Mouse (Mus musculus) embryonic facial prominence, embryonic 15.5 days (tissue): ENCODE measurements around the gene Krr1. TPM values are rescaled to one million over a fixed set of nuclear protein-coding genes. Genes with fewer than 3 reads are reported as not detected.
A peak's percentile ranks its signal among the peaks of the same experiment; 100 is the strongest.

ENCODE experiments used
- ATAC-seq: fragments of 200-750 bp; cut with Nextera tagmentation; 2 replicates; pipeline ENCODE4 v1.8.0; 2017; ENCODE audit warnings: low read depth, moderate TSS enrichment; ENCODE audit not compliant: insufficient number of reproducible peaks, low FRiP score, low TSS enrichment
- H3K27ac ChIP-seq: fragments of 300-500 bp; sonication (generic); replicated peaks from 2 replicates; pipeline ENCODE4 v1.5.1; 2015; ENCODE audit warnings: mild to moderate bottlenecking, inconsistent platforms
- H3K27me3 ChIP-seq: fragments of 300-500 bp; sonication (generic); 2 replicates; pipeline ENCODE4 v1.6.1; 2015; ENCODE audit warnings: inconsistent platforms
- H3K36me3 ChIP-seq: fragments of 300-500 bp; sonication (generic); 2 replicates; pipeline ENCODE4 v1.6.1; 2015; ENCODE audit warnings: mild to moderate bottlenecking, inconsistent platforms
- H3K4me1 ChIP-seq: fragments of 300-500 bp; sonication (generic); 2 replicates; pipeline ENCODE4 v1.6.1; 2015; ENCODE audit warnings: inconsistent platforms
- H3K4me2 ChIP-seq: fragments of 300-500 bp; sonication (generic); replicated peaks from 2 replicates; pipeline ENCODE4 v1.6.1; 2015; ENCODE audit warnings: mild to moderate bottlenecking, inconsistent platforms
- H3K4me3 ChIP-seq: fragments of 300-500 bp; sonication (generic); replicated peaks from 2 replicates; pipeline ENCODE4 v1.5.1; 2015; ENCODE audit warnings: mild to moderate bottlenecking, inconsistent platforms
- H3K9ac ChIP-seq: fragments of 300-500 bp; sonication (generic); 2 replicates; pipeline ENCODE4 v1.6.1; 2015; ENCODE audit warnings: inconsistent platforms
- H3K9me3 ChIP-seq: fragments of 300-500 bp; sonication (generic); replicated peaks from 2 replicates; pipeline ENCODE4 v1.6.1; 2016; ENCODE audit warnings: inconsistent platforms
- WGBS: fragments of 180-500 bp; shearing (Covaris S2); methylation state at CpG from one replicate; pipeline ENCODE4 v1.1.7; 2015; 5-methylcytosine and 5-hydroxymethylcytosine counted together
- polyA plus RNA-seq: library from polyadenylated mRNA; unstranded; fragments of >200 nt; fragmentation: Nextera tagmentation; extraction: Ambion mirVana; gene quantifications from 2 replicates; pipeline ENCODE4 v1.2.1, GENCODE M21; 2015

Gene Krr1
- 34.7 and 36.3 TPM in 2 replicates for polyA plus RNA-seq

- peak; percentile 95 for ATAC-seq
- Histone ChIP-seq H3K27me3 (no peaks in the 10 kb centered on the region; the same call in 1 of the 2 replicates), H3K4me1 (peaks cover 8% of the 10 kb centered on the region), H3K9me3 (no peaks in the 10 kb centered on the region), H3K27ac (peak within 1 kb of the TSS; percentile 71), H3K4me2 (peak within 1 kb of the TSS; percentile 77), H3K36me3 (peaks cover 11% of the 10 kb centered on the region; the same call in 1 of the 2 replicates), H3K4me3 (peak within 1 kb of the TSS; percentile 96), H3K9ac (peak within 1 kb of the TSS; percentile 93)
- under 1% methylated on average over 51 of the region's 51 CpGs for WGBS
These were observed at the start of gene Krr1 for GRCm38 (mm10) chr10:111972542-111973361. Gene Krr1 (plus strand): TSS chr10:111972664.

GRCm38 (mm10) chr10:111923503-111924135 lies 48.8 kb upstream of the Krr1 start:
- Histone ChIP-seq H3K27ac (no peak overlapping the region), H3K9ac (no peak overlapping the region), H3K27me3 (peaks cover 6% of the 10 kb centered on the region; the same call in 1 of the 2 replicates), H3K4me1 (0 out of 2 replicates have a peak, but pooled peaks cover 5% of the 10 kb centered on the region), H3K36me3 (no peaks in the 10 kb centered on the region), H3K9me3 (no peaks in the 10 kb centered on the region), H3K4me2 (no peak overlapping the region), H3K4me3 (no peak overlapping the region)
- WGBS: 85% methylated on average over 4 of the region's 4 CpGs
- ATAC-seq: no peak

GRCm38 (mm10) chr10:111924141-111924540 lies 48.3 kb upstream of the Krr1 start:
- Histone ChIP-seq H3K4me2 (no peak overlapping the region), H3K9ac (no peak overlapping the region), H3K9me3 (no peaks in the 10 kb centered on the region), H3K27me3 (peaks cover 6% of the 10 kb centered on the region; the same call in 1 of the 2 replicates), H3K4me1 (0 out of 2 replicates have a peak, but pooled peaks cover 5% of the 10 kb centered on the region), H3K36me3 (no peaks in the 10 kb centered on the region), H3K4me3 (no peak overlapping the region), H3K27ac (no peak overlapping the region)
- 66% methylated on average over 3 of the region's 3 CpGs for WGBS
- no peak for ATAC-seq

GRCm38 (mm10) chr10:111924716-111925488 lies 47.6 kb upstream of the Krr1 start:
- no peak overlapping the region for H3K4me3 ChIP-seq
- no peaks in the 10 kb centered on the region for H3K9me3 ChIP-seq
- 26% methylated on average over 12 of the region's 12 CpGs for WGBS
- peak overlapping the region; percentile 39; the same call in 1 of the 2 replicates for H3K4me2 ChIP-seq
- H3K36me3 ChIP-seq: no peaks in the 10 kb centered on the region
- H3K9ac ChIP-seq: no peak overlapping the region
- no peak for ATAC-seq
- H3K27ac ChIP-seq: no peak overlapping the region
- H3K27me3 ChIP-seq: peaks cover 6% of the 10 kb centered on the region; the same call in 1 of the 2 replicates
- H3K4me1 ChIP-seq: 0 out of 2 replicates have a peak, but pooled peaks cover 5% of the 10 kb centered on the region

- ATAC-seq: no peak
- Histone ChIP-seq H3K27me3 (peaks cover 6% of the 10 kb centered on the region; the same call in 1 of the 2 replicates), H3K27ac (no peak overlapping the region), H3K4me3 (no peak overlapping the region), H3K9me3 (no peaks in the 10 kb centered on the region), H3K4me1 (0 out of 2 replicates have a peak, but pooled peaks cover 5% of the 10 kb centered on the region), H3K4me2 (peak overlapping the region; percentile 39; the same call in 1 of the 2 replicates), H3K36me3 (no peaks in the 10 kb centered on the region), H3K9ac (no peak overlapping the region)
- WGBS: 1% methylated on average over 10 of the region's 10 CpGs
These were observed 47.0 kb upstream of the Krr1 start for GRCm38 (mm10) chr10:111925489-111925860.

- WGBS: 29% methylated on average over 11 of the region's 11 CpGs
- Histone ChIP-seq H3K36me3 (no peaks in the 10 kb centered on the region), H3K27me3 (no peaks in the 10 kb centered on the region), H3K4me3 (no peak overlapping the region), H3K9me3 (no peaks in the 10 kb centered on the region), H3K27ac (no peak overlapping the region), H3K4me2 (no peak overlapping the region), H3K4me1 (no peaks in the 10 kb centered on the region), H3K9ac (no peak overlapping the region)
- ATAC-seq: no peak
These were observed 39.7 kb upstream of the Krr1 start for GRCm38 (mm10) chr10:111932621-111933345.

GRCm38 (mm10) chr10:111935207-111935606 lies 37.3 kb upstream of the Krr1 start:
- Histone ChIP-seq H3K9me3 (no peaks in the 10 kb centered on the region), H3K27me3 (no peaks in the 10 kb centered on the region), H3K27ac (no peak overlapping the region), H3K9ac (no peak overlapping the region), H3K4me2 (no peak overlapping the region), H3K4me3 (no peak overlapping the region), H3K4me1 (no peaks in the 10 kb centered on the region), H3K36me3 (no peaks in the 10 kb centered on the region)
- no peak for ATAC-seq
- 68% methylated on average over 2 of the region's 2 CpGs for WGBS

GRCm38 (mm10) chr10:111936021-111936420 lies 36.4 kb upstream of the Krr1 start:
- no peak for ATAC-seq
- 64% methylated on average over 4 of the region's 4 CpGs for WGBS
- H3K27ac ChIP-seq: no peak overlapping the region
- no peak overlapping the region for H3K9ac ChIP-seq
- H3K27me3 ChIP-seq: no peaks in the 10 kb centered on the region
- no peak overlapping the region for H3K4me2 ChIP-seq
- H3K4me3 ChIP-seq: no peak overlapping the region
- H3K36me3 ChIP-seq: no peaks in the 10 kb centered on the region
- H3K9me3 ChIP-seq: no peaks in the 10 kb centered on the region
- H3K4me1 ChIP-seq: no peaks in the 10 kb centered on the region

GRCm38 (mm10) chr10:111936491-111937145 lies 35.8 kb upstream of the Krr1 start:
- Histone ChIP-seq H3K9me3 (no peaks in the 10 kb centered on the region), H3K27me3 (no peaks in the 10 kb centered on the region), H3K36me3 (no peaks in the 10 kb centered on the region), H3K9ac (no peak overlapping the region), H3K4me3 (no peak overlapping the region), H3K4me2 (no peak overlapping the region), H3K27ac (no peak overlapping the region), H3K4me1 (no peaks in the 10 kb centered on the region)
- ATAC-seq: no peak
- WGBS: 59% methylated on average over 13 of the region's 13 CpGs

GRCm38 (mm10) chr10:111937146-111937534 lies 35.3 kb upstream of the Krr1 start:
- Histone ChIP-seq H3K36me3 (no peaks in the 10 kb centered on the region), H3K4me1 (no peaks in the 10 kb centered on the region), H3K9me3 (no peaks in the 10 kb centered on the region), H3K4me3 (no peak overlapping the region), H3K27ac (no peak overlapping the region), H3K27me3 (no peaks in the 10 kb centered on the region), H3K9ac (no peak overlapping the region), H3K4me2 (no peak overlapping the region)
- 73% methylated on average over 5 of the region's 5 CpGs for WGBS
- ATAC-seq: no peak
